Mouse (Mus musculus) retina, adult 2 months (tissue): Measurements from ENCODE around the gene Cela2a.

Source experiments
- DNase-seq: peaks from one replicate; pipeline ENCODE4 v3.0.0-alpha.2; 2012; ENCODE audit warnings: low read depth, low spot score

The Cela2a gene

DNA sequence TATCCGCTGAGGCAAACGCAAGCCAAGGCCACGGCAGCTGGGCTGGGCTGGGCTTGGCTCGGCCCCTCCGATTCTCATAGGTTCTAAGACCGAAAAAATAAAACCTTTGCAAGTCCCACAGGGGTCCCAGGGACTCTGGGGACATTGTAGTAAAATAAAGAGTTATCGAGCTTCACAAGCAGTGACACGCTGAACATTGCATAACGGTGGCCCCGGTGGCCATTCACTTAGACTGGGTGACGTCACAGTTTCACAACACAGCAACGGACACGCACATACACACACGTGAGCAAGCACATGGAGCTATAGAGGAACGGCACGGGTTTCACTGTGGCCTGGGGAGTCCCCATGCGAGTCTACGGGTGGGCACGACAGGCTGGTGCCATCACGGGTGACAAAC, 32.5 kb upstream of the Cela2a start:
- no peak for DNase-seq

DNA sequence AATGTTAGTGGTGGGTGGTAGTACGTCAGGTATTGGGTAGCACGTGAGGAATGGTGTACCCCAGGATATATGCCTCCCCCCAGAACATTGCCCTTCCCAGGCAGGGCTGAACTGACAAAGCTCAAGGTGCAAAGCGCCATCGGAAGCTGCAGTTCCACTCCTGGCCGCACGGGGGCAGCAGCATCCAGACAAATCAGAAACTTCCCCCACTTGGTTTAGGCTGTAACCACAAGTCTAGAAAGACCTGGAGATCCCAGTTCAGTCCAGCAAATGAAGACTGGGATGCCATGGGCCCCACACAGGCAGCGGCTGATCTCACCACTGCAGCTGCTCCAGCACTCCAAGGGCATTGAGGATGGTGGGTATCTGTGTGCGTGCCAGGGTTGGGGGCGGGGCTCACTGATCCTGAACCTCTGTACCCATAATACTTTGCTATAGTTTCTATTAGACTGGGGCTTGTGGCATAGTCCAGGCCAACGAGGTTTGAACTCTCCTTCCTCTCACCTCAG, 31.5 kb upstream of the Cela2a start:
- no peak for DNase-seq

DNA sequence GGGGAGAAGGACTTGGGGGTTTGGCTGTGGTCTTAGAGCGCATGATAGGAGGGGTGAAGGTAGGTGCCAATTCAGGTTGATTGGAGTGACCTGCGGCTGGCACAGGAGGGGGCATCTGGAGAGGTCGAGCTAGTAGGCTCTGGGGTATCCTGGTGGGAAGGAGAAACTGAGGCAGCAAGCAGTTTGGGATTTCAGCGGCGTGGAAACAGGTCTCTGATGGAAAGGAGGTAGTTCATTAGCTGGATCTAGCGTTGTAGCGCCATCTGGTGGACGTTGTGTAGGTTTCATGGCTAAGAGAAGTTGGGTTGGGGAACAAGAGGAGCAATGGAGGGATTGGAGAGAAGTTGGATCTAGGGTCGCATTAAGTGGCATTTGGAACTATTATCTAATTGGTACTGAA, 27.5 kb upstream of the Cela2a start:
- peak; percentile 52 for DNase-seq

DNA sequence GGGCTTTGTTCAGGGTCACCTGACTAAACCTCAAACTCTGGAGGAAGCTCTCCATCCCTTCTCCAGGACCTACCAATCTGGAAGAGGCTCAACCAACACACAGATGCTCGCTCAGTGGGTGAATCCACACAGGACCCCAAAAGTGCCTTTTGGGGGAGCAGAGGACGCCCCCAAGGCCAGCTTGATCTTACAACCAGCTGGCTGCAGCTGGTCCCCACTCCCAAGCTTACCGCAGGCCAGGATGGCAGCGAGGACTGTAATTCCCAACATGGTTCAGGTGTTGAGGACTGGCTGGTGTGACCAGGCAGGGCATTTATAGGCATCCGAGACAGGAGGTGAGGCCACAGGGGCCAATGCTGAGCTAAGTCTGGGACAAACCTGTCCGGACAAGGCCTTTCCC, 20.0 kb upstream of the Cela2a start, which contains the start of gene Ctrc:
Gene Ctrc, minus strand, starts transcription at position 361 of the 400 bp plus-strand sequence.
- DNase-seq, result no peak

DNA sequence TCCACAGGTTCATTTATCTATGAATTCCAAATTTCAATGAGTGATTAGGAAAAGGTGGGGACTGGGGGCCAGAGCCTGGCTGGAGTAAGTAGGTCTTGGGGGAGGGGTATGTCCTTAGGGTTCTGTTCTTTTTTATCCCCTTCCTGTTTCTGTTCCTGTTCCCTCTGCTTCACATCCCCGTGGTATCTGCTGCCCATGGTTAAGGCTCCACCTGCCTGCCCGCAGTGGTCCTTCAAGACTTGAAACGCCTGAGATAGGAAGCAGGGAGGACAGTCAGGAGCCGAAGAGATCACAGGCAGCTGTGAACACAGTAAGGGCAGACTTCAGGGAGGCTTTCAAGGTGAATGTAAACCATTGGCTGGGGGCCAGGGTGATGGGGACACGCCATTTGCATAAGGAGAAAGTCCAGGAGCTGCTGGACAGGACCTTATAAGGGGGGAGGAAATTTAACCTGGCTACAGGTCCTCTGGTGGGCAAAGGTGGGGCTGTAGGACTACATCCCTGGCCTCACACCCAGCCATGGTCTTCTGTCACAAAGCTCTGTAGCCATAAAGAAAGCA, 8.7 kb upstream of the Cela2a start:
- no peak for DNase-seq

DNA sequence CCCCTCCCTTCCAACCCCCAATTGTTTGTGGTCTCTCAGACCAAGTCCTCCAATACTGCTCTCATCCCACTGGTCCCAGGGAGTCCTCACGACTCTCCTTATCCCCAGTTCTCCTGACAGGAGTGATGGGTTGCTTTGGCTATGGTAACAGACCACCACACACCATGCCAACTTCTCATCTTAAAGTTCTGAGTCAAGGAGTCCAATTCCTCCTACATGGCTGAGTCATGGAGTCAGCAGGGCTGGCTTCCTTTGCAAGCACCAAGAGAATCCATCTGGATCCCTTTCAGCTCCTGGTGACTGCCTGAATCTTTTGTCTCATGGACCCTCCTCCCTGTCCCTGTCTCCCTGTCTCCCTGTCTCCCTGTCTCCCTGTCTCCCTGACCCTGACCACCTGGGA, 8.0 kb upstream of the Cela2a start:
- DNase-seq, result no peak

DNA sequence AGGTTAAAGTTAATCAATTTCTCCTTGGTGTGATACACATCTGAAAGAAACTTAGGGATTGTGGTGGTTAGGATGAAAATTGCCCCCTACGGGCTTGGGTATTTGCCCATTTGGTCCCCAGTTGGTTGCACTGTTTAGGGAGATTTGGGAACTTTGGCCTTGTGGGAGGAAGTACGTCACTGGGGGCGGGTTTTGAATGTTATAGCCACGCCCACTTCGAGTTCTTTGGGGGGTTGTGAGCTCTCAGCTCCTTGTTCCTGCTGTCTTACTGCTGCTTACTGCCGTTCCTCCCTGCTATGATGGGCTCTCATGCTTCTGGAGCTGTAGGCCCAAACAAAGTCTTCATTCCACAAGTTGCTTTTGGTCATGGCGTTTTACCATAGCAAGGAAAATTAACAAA, 5.4 kb upstream of the Cela2a start:
- DNase-seq, result no peak

DNA sequence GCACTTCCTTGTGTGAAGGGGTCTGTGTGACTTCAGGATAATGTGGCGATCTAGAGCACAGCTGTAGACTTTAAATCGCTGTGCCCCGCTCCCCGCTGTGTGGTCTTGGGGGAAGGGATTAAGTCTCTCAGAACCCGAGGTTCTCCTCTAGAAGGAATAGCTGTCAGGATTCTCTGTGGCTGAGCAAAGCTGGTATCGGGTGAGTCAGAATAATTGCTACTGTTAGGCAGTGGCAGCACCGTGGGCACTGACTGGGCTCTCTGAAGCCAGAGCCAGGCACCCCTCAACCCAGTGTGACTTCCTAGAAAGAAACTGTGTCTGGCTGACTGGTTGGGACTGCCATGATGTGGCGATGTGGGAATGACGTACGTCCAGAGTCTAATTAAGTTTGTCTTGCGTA, 4.4 kb upstream of the Cela2a start:
- DNase-seq, result no peak

DNA sequence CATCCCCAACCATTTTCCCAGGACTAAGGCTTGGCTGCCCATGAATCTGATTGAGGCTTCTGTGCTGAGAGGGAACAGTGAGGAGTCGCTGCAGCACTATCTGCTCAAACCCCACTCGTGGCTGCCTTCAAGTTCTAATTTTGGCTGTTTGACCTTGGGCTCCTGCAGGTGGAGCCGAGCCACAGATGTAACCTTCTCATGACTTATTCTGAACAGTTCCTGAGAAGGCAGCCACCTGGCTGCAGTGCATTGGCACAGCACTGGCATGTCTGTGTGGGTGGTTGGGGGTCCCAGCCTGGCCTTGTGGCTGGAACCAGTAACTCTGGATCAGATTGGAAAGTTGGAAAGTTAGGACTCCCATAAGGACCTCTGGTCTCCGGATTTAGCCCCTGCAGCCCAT, 2.2 kb upstream of the Cela2a start:
- DNase-seq, result no peak

DNA sequence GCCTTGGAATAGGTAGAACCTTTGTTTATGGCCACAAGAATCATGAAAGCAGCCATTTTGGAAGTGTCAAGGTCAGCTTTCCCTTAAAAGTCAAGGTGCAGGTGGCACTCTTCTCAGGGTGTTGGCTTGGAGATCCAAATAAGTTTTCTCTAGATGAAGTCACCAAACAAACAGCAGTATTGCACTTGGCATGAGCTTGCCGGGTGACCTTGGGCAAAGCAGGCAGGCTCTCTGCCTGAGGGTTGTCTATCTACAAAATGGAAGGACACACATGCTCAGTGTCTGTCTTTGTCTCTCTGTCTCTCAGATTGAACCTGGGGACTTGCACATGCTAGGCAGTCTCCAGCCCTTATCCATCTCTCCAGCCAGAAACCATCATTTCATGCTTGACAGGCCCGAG, 1.4 kb upstream of the Cela2a start:
- DNase-seq, result no peak

DNA sequence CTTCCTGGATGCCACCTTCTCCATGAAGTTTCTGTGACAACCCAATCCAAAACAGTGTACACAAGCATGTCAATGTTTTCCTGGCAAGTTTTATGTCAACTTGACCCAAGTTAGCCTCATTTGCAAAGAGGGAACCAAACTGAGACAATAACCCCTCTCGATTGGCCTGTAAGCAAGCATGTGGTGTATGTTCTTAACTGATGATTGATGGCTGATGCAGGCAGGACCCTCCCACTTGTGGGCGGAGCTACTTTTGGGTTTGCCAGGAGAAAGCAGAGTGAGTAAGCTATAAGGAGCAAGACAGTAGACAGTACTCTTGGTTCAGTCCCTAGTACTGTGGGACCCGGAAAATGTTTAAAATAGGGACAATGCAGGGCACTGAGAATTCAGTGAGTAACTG, 3.0 kb downstream of the Cela2a start:
- no peak for DNase-seq

DNA sequence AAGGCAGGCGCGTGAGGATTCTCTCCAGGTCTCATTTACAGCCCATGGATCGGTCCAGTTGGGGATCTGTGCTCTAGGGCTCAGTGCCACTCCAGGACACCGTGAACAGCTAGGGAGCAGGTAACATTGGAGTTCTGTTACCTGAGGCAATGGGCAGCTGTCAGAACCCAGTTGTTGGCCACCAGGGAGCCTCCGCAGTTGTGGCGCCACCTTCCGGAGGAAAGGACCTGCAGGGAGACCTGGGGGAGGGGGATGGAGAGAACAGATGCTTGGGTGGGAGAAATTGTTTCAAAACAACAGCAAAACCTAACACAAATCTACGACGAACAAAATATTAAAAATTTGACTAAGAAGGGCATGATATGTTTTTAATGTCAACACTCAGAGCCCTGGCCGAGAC, 3.9 kb downstream of the Cela2a start:
- DNase-seq, result no peak

DNA sequence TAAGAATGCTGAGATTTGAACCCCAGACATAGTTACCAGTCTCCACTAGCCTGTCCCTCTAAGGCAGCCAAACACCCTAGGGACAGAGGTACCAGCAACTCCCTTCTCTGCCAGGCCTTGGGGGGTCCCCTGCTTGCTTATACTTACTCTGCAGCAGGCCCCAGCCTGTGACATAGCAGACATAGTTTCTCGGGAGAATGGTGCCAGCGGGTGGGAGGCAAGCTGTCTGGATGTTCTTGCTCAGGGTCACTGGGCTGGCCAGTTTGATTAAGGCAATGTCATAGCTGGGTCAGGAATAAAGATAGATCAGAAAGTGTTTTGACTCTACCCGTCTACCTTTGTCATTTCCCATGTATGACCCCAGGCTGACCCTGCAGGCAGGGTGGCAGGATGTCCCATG, 4.8 kb downstream of the Cela2a start:
- DNase-seq, result no peak

DNA sequence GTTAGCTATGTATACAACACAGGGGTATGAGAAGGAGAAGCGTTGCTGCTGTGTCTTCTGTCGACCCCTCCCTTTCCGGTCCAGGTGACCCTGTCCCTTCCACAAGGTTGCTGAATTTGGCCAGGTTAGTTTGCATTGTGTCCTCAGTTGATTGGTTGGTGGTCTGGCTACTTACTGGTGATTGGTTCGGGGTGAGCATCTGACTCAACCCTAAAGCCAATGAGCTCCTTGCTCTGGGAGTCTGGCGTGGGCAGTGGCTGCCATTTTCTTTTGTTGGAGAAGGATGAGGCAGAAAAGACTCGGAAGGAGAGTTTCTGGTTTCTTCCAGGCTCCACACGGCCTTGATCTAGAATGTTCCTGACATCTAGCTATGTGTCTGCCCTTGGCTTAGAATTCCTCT, 6.6 kb downstream of the Cela2a start:
- no peak for DNase-seq

DNA sequence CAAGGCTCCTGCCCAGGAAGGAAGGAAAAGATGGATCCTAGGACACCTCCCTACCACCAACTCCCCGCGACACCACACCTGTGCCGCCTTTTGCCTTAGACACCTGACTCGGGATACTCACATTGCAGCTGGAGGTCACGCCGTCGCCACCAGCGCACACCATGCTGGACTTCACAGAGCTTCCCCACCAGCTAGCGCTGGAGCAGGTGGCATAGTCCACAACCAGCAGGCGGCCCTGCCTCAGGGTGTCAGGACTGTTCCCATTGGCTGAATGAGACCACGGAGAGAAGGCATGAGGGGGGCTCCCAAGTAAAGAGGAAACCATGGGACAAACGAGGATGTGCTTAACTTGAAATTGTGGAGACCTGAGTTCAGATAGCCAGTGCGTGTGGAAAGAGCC, 7.1 kb downstream of the Cela2a start:
- DNase-seq, result no peak

DNA sequence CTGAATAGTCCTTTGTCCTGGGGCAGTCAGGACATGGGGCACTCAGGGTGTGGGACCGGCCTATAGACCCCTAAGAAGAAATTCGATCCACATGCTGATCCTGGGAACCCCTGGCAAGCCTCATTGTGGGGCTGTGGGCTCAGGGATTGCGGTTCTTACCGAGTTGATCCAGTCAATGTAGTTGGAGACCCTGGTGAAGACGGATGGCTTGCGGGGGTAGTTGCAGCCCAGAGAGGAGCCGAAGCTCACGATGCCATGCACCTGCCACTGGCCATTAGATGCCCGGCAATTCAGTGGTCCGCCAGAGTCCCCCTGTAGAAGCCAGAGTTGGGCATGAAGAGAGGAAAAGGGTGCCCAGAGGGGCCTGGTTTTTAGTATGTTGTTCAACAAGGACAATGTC, 8.3 kb downstream of the Cela2a start:
- no peak for DNase-seq

DNA sequence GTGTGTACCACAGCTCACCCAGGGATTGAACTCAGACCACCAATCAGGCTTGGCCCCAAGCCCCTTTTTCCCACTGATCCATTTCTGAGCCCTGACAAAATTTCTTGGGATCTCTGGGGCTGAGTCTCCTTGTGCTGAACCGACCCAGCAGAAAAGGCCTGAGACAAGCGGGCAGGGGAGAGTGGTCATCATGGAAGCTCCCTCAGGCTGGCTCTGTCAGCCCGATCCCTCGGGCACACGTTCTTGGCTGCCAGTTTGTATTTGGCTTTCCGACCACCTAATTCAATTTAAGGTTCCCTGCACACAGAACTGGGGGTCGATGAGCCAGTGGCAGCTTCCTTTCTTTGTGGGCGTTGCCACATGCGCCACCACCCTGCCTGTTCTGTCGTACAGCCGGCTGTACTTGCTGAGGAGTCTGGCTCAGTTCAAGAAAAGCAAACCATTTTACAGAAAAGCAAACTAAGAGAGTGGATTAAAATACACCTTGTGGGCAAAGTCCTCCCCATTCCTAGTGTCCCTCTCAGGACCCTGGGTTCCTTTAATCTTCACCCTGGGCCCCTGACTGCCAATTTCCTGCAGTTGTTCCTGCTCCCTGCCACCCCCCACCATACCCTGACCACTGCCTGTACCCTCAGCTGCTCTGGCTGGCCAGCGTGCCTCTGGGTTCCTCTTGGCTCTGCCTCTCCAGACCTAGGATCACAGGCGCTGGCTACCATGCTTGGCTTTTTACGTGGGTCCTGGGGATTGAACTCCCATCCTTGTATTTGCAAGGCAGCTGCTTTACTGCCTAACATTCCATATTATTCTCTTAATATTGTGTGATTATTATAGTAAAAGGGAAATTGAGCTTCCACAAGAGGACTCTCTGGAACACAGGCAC, 8.9 kb downstream of the Cela2a start:
- DNase-seq, result no peak

DNA sequence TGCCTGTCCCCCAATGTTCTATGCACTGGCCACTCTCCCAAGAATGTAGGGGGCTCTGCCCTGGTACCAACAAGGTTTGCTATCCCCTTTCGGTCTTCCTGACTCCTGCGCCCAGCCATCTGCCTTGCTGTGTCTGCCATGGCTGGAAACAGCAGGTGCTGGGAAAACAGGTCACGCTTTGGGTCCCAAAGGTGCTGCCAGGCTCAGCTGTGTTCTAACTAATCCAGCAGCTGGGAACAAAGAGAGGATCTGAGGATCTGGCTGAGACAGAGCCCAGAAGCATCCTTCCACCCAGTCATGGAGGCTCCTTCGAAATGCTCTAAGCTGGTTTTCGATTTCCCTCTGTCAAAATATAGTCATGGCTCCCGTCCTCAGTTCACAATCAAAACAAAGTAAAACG, 9.7 kb downstream of the Cela2a start:
- DNase-seq, result no peak

DNA sequence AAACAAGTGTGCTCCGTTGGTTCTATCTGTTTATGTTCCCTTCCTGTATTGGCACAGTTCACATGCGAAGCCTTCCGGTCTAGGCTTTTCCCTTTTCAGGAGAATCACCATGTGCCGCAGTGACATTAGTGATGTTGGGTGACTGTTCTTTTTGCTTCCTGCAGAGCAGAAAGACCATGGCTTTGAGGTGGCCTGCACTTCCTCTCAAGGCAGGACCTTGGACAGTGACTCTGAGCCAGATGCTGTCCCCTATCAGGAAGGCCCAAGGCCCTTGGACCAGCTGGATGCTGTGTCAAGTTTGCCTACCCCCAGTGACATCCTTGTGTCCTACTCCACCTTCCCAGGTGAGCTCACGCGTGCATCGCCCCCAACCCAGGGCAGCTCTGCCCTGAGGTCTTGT, 14.6 kb downstream of the Cela2a start:
- DNase-seq, result no peak

DNA sequence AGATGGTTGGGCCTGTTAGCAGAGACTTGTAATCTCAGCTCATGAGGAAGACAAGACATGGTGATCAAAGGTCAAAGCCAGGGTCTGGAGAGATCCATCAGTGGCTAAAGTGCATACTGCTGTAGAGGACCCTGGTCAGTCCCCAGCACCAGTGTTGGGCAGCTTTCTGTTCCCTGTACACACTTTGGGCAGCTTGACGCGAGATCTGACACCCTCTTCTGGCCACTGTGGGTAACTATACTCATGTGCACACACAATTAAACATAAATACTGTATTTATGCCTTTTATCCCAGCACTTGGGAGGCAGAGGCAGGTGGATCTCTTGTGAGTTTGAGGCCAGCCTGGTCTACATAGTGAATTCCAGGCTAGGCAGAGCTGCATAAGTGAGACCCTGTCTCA, 15.0 kb downstream of the Cela2a start:
- DNase-seq, result no peak

DNA sequence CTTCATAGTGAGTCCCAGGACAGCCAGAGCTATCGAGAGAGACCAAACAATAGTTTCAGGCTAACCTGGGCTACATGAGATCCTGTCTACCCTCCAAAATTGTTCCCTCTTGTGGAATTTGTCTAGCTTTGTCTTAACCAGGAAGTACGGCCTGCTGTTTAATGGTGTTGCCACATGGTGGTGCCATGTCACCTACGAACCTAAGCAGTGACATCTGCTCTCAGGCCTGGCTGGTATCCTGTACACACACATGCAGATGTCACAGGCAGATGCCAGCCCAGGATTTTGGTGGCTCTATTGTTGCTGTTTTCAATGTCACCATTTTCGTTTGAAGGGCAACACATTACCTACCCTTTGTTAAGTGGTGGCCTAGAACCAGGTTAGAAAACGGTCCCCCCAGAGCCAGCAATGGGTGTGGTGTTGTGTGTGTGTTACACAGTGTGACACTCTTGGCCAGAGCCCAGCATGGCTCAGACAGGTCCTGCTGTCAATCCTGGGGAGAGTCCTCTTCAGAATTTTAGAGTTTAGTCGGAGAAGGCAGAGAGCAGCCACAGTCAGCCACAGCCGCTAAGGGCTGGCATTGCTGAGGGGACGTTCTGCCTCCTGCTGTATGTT, 16.0 kb downstream of the Cela2a start:
- peak; percentile 38 for DNase-seq

DNA sequence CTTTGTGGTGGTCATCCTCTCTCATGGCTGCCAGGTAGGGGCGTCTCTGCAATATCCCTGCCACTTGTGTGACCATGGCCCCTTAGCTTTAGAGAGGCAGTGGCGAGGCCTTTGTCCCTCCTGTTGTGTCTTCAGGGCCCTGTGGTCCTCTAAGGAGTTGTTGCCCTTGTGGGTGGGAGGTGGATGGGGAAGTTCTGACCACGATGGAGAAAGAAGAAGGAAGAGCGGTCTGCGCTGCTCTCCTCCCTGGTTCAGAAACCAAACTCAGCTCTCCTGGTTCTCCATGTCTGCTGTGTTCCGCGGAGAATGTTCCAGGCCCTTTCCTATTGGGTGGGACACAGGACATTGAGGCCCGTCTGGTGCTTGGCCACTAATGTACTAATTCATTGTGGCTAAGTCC, 20.1 kb downstream of the Cela2a start:
- DNase-seq, result no peak

DNA sequence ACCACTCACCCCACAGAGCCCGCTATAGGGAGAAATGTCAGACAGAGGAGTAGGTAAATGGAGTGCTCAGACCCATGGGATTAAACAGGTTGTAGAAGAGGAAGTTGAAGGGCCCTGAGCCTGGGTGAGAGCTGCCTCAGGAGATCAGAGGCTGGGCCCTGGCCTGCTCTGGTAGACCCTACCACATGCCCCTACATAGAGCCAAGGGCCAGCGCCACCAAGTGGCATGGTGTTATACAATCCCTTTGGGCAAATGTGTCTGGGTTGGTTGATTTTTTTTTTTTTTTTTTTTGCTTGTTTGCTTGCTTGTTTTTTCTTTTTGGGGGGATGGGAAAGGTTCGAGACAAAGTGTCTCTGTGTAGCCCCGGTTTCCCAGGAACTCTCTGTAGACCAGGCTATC, 21.9 kb downstream of the Cela2a start:
- no peak for DNase-seq
